Mouse (Mus musculus) granulocyte monocyte progenitor cell, adult 5-6 weeks (primary cell): Measurements from ENCODE around the gene Tnfrsf13b. TPM values are rescaled to one million over a fixed set of nuclear protein-coding genes. Genes with fewer than 3 reads are reported as not detected.
"Not testable (repeated sequence)": the region's sequence is repeated elsewhere in the genome, so short reads cannot be mapped to it uniquely, and the experiment has no call there.

Experiments
- ATAC-seq: replicated peaks from 2 replicates; pipeline ENCODE4 v1.8.0; 2016; ENCODE audit warnings: mild to moderate bottlenecking, moderate TSS enrichment, inconsistent platforms; ENCODE audit not compliant: poor library complexity, severe bottlenecking
- total RNA-seq, 2 experiments: library from RNA; stranded (forward) in 1 of 2; stranded (reverse) in 1 of 2; fragments of 200-712, 200-1000 nt in 1 of 2; fragments of >200 nt in 1 of 2; fragmentation: Nextera tagmentation in 1 of 2; gene quantifications; 2 replicates each; pipeline ENCODE4 v1.2.3; 2014 to 2017

The Tnfrsf13b gene
- total RNA-seq, 2 experiments from 2014 or later, result 41.3 to 121 TPM

- ATAC-seq, result no peak
These were observed 585 bp upstream of the Tnfrsf13b start for GRCm38 (mm10) chr11:61125970-61126369.

- ATAC-seq, result no peak
These were observed 983 bp downstream of the Tnfrsf13b start for GRCm38 (mm10) chr11:61127421-61128055.

- ATAC-seq, result no peak
These were observed 2.8 kb downstream of the Tnfrsf13b start for GRCm38 (mm10) chr11:61129305-61129704.

GRCm38 (mm10) chr11:61130646-61131045 is 4.1 kb downstream of the Tnfrsf13b start:
- ATAC-seq, result not testable (repeated sequence)

GRCm38 (mm10) chr11:61132943-61133342 is 6.4 kb downstream of the Tnfrsf13b start:
- ATAC-seq, result no peak

DNA sequence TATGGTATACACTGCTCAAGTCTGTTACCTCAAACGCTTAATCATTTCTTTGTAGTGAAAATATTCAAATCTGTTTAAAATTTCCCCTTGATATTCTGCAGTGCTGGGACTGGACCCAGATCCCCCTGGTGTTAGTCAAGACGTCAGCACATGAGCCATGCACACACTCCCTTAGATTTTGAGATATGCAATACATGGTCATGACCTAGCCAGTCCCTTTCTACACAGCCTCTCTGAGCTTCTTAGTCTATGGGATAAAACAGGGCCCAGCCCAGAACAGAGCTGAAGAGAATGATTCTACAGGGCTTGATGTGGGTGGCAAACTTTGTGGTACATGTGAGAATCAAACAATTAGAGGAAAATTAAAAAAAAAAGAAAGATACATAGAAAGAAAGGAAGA is 15.1 kb downstream of the Tnfrsf13b start:
- ATAC-seq, result no peak

- peak; percentile 84 for ATAC-seq
These were observed 15.7 kb downstream of the Tnfrsf13b start for GRCm38 (mm10) chr11:61142262-61142661.

DNA sequence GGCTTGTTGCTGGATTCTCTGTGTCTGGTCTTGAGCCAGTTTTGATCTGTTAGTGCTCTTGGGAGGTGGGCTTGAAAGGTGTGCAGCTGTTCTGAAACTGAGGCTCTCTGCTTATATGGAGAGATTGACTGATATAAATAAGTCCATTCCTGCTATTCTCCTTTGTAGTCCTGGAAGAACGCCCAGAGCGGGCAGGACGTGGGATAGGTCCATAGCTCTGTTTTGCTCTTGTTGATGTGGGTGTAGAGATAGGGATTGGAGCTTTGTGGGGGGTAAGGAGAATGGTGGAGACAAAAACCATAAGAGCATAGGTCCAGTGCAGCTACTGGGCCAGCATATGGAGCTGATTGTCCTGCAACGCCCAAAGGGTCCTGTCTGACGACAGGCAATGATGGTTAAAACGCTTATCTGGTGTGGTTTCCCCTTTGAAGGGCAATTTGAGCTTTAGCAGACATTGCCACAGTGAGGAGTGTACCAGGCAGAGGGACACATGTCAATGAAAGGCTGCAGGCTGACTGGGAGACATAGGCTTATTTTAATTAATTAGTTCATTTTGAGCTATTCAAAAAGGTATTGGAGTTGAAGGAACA is 16.5 kb downstream of the Tnfrsf13b start:
- ATAC-seq, result peak; percentile 17; the same call in 1 of the 2 replicates

GRCm38 (mm10) chr11:61143564-61144469 is 17.3 kb downstream of the Tnfrsf13b start:
- ATAC-seq, result peak; percentile 21

GRCm38 (mm10) chr11:61145551-61145950 is 19.0 kb downstream of the Tnfrsf13b start:
- ATAC-seq, result no peak

DNA sequence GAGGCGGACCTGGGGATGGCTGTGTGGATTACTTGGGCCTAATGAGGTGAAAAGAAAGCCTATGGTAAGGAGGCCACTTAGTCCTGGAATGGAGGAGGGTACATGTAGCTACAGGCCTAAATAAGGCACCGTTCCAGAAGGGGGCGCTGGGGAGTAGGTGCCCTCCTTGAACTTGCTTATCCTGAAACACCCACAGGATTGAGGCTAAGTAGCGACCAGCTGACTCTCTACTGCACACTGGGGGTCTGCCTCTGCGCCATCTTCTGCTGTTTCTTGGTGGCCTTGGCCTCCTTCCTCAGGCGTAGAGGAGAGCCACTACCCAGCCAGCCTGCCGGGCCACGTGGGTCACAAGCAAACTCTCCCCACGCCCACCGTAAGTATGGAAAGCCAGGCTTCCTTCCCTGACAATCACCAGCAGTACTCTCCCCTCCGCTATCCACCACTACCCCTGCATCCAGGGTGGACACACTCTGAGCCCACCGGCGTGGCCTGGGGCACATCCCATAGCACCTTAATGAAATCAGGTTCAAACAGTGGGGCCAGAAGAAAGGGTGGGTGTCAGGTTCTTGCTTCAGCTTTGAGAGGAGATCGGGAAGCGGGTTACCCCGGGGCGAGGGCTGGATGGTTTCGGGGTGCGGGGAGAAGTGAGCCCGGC is 20.2 kb downstream of the Tnfrsf13b start:
- peak; percentile 24; the same call in 1 of the 2 replicates for ATAC-seq

DNA sequence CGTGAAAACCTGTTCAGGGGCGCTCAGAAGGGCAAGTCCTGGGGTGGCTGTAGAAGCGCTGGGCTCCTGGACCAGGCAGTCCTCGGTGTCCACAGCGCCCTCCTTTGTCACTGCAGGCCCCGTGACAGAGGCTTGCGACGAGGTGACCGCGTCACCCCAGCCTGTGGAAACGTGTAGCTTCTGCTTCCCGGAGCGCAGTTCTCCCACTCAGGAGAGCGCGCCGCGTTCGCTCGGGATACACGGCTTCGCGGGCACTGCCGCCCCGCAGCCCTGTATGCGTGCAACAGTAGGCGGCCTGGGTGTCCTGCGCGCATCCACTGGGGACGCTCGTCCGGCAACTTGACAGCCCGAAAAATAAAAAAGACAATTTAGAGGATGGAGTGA is 20.7 kb downstream of the Tnfrsf13b start:
- ATAC-seq, result 0 out of 2 replicates have a peak, but pooled peaks have one; percentile 6

GRCm38 (mm10) chr11:61150233-61151001 is 23.9 kb downstream of the Tnfrsf13b start:
- ATAC-seq, result no peak; the same call in 1 of the 2 replicates

DNA sequence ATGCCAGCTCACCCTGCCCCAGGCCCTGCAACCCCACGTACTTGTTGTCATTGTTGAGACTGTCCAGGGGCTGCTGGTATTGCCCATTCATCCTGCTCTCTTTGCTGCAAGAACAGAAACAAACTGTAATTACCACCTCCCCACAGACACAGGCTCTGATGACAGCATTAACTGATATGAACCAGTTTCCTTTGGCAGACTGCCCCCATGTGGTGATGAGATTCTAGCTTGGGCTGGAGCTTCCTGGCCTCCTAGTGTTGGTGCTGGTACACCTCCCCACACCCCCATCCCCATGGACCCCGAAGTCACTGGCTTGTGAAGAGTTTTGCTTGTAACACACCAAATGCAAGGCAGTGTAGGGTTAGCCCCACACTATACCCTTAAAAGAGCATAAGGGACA is 29.2 kb downstream of the Tnfrsf13b start:
- 0 out of 2 replicates have a peak, but pooled peaks have one; percentile 13 for ATAC-seq

- no peak for ATAC-seq
These were observed 31.6 kb downstream of the Tnfrsf13b start for GRCm38 (mm10) chr11:61158141-61158540.

- ATAC-seq, result peak; percentile 78
These were observed 33.5 kb downstream of the Tnfrsf13b start for GRCm38 (mm10) chr11:61159796-61160732.

DNA sequence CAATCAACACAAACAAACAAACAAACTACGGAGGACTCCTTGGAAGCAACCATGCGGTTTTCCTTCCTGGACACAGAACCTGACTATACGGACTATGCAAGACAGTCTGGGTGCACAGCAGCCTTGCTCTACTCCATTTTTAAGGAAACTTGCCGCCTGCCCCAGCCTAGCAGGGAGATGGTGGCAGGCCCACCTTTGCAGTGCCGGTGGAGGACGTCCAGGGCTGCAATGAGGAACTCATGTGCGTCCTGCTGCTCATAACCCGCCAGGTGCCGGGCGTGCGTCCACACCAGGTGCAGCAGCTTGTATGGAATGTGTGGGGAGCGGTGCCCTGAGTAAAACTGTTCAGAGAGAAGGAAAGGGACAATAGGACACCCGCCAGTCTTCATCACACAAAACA is 34.6 kb downstream of the Tnfrsf13b start:
- no peak for ATAC-seq

DNA sequence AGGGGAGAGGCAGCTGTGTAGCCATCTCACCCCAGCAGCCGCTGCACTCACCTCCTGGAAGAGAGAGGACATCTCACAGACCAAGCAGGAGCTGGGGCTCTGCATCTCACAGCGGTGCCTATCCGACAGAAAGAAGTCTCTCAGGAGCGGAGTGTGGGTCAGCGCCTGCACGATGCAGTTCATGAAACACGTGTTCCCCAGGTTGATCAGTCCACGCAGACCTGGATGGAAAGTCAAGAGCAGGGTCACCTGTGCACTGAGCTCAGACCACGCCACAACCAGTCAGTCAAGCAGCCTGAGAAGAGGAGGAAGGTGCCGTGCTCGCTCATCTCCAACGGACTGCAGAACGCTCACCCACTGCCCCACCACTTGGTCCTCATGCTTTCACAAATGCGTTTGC is 36.2 kb downstream of the Tnfrsf13b start:
- ATAC-seq, result no peak

DNA sequence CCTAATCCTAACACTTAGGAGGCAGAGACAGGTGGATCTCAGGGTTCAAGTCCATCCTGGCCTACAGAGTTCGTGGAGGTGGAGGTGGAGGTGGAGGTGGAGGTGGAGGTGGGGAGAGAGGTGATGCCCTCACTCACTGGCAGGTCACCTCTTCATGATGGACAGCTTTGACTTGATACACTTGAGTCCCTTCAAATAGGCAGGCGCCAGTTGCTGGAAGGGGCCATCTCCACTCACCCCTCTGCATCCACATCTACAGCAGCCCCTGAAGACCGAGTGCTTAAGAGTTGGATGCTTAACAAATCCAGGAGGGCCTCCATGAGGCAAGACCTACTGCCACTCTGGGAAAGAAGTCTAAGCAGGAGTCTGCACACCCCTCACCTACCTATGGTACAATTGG is 36.8 kb downstream of the Tnfrsf13b start:
- no peak for ATAC-seq
